Mouse (Mus musculus): ENCODE data around the gene Slc25a25.

GRCm38 (mm10) chr2:32471001-32471680 is 19.9 kb upstream of the Slc25a25 start:
- TF ChIP-seq POLR2A (IDR thresholded peaks at IDR 0.05; ENCODE audit: insufficient read length, low read depth) (no peak), USF1 (IDR thresholded peaks at IDR 0.05; ENCODE audit: low read depth) (no peak), TCF3 (IDR thresholded peaks at IDR 0.05; ENCODE audit: insufficient read length, low read depth) (no peak), REST (IDR thresholded peaks at IDR 0.05; ENCODE audit: insufficient read depth, insufficient read length) (no peak), MAX (IDR thresholded peaks at IDR 0.05; ENCODE audit: low read depth) (no peak), POLR2AphosphoS2 (IDR thresholded peaks at IDR 0.05; ENCODE audit: insufficient read length, low read depth) (no peak), CEBPB (IDR thresholded peaks at IDR 0.05; ENCODE audit: insufficient read depth, poor library complexity, severe bottlenecking) (no peak)

Measured in myocyte (in vitro differentiated cells).